Mouse (Mus musculus) thymus, adult 2 months (tissue): ENCODE results near the gene Tmem211.

Experiments used
- CTCF ChIP-seq: fragments of 200-500 bp; IDR thresholded peaks from 2 replicates; pipeline ENCODE4 v1.5.1; 2012; ENCODE audit warnings: mild to moderate bottlenecking, control low read depth, low read length, moderate library complexity, borderline replicate concordance; ENCODE audit not compliant: control insufficient read depth, poor library complexity, insufficient read depth; ENCODE audit errors: extremely low read depth
- POLR2A ChIP-seq: fragments of 200-500 bp; IDR thresholded peaks from 2 replicates; pipeline ENCODE4 v1.6.1; 2012; ENCODE audit warnings: mild to moderate bottlenecking, low read length, control low read depth, moderate library complexity; ENCODE audit not compliant: control insufficient read depth, poor library complexity, insufficient read depth; ENCODE audit errors: extremely low read depth

- TF ChIP-seq POLR2A (no peak), CTCF (no peak)
Observed at GRCm38 (mm10) chr5:113270043-113270442, 43.3 kb downstream of the Tmem211 start.
